Mouse (Mus musculus) liver, embryonic 14.5 days (tissue): ENCODE measurements around the gene Ralgapa2. TPM values are rescaled to one million over a fixed set of nuclear protein-coding genes. Genes with fewer than 3 reads are reported as not detected.

Experiments
- ATAC-seq: fragments of 200-750 bp; cut with Nextera tagmentation; 2 replicates; pipeline ENCODE4 v1.8.0; 2017; ENCODE audit warnings: moderate number of reproducible peaks, mild to moderate bottlenecking, moderate library complexity; ENCODE audit not compliant: insufficient read depth
- DNase-seq, 3 experiments: peaks; one replicate each; pipeline ENCODE4 v3.0.0-alpha.2; 2012 to 2013; ENCODE audit warnings: low read depth in 3 of 3, low spot score in 3 of 3
- H3K27ac ChIP-seq: fragments of 300-500 bp; sonication (generic); 2 replicates; pipeline ENCODE4 v1.5.1; 2014; ENCODE audit warnings: moderate library complexity, mild to moderate bottlenecking, control low read depth, inconsistent platforms
- H3K27me3 ChIP-seq: fragments of 300-500 bp; sonication (generic); 2 replicates; pipeline ENCODE4 v1.6.1; 2014; ENCODE audit warnings: mild to moderate bottlenecking, low read length, moderate library complexity; ENCODE audit not compliant: control insufficient read depth, insufficient read depth
- H3K36me3 ChIP-seq: fragments of 300-500 bp; sonication (generic); replicated peaks from 2 replicates; pipeline ENCODE4 v1.6.1; 2014; ENCODE audit warnings: low read depth; ENCODE audit not compliant: control insufficient read depth, insufficient read depth
- H3K4me1 ChIP-seq, 2 experiments: fragments of 200-500 bp in 1 of 2; fragments of 300-500 bp in 1 of 2; sonication (generic) in 1 of 2; replicated peaks; 2 replicates each; pipeline ENCODE4 v1.6.1; 2012 to 2014; ENCODE audit warnings: antibody characterized with exemption in 1 of 2, inconsistent platforms in 1 of 2, low read length in 1 of 2; ENCODE audit not compliant: control insufficient read depth in 2 of 2, insufficient read depth in 2 of 2
- H3K4me2 ChIP-seq: fragments of 300-500 bp; sonication (generic); 2 replicates; pipeline ENCODE4 v1.6.1; 2014; ENCODE audit warnings: low read depth, mild to moderate bottlenecking, control low read depth, moderate library complexity
- H3K4me3 ChIP-seq, 2 experiments: fragments of 200-500 bp in 1 of 2; fragments of 300-500 bp in 1 of 2; sonication (generic) in 1 of 2; 2 replicates each; pipeline ENCODE4 v1.5.1; 2012 to 2014; ENCODE audit warnings: low read depth in 2 of 2, low read length in 2 of 2, mild to moderate bottlenecking in 2 of 2, control low read depth in 1 of 2, inconsistent platforms in 1 of 2, moderate library complexity in 1 of 2; ENCODE audit not compliant: insufficient read depth in 1 of 2
- H3K9ac ChIP-seq: fragments of 300-500 bp; sonication (generic); replicated peaks from 2 replicates; pipeline ENCODE4 v1.6.1; 2014; ENCODE audit warnings: mild to moderate bottlenecking, control low read depth, moderate library complexity
- H3K9me3 ChIP-seq: fragments of 300-500 bp; sonication (generic); 2 replicates; pipeline ENCODE4 v1.6.1; 2016; ENCODE audit warnings: low read length, mixed read lengths; ENCODE audit not compliant: control insufficient read depth
- CTCF ChIP-seq: IDR thresholded peaks from 2 replicates; pipeline ENCODE4 v1.5.1; 2016; ENCODE audit warnings: antibody characterized with exemption, low read depth, control low read depth
- EP300 ChIP-seq: IDR thresholded peaks from 2 replicates; pipeline ENCODE4 v1.6.1; 2016; ENCODE audit warnings: antibody characterized with exemption, low read depth
- WGBS: fragments of 180-500 bp; shearing (Covaris S2); extraction: QIAGEN DNeasy Blood & Tissue Kit; methylation state at CpG from one replicate; pipeline ENCODE4 v1.1.7; 2014; ENCODE audit not compliant: insufficient replicate concordance; 5-methylcytosine and 5-hydroxymethylcytosine counted together
- polyA plus RNA-seq, 2 experiments: library from polyadenylated mRNA; depleted of rRNA in 1 of 2; stranded (reverse) in 1 of 2; unstranded in 1 of 2; fragments of >200 nt; fragmentation: Nextera tagmentation in 1 of 2; extraction: Ambion mirVana in 1 of 2; gene quantifications; 2 replicates each; pipeline versions ENCODE4 v1.2.1 to v1.2.3; 2012 to 2014

Ralgapa2 gene
- polyA plus RNA-seq, 2 experiments = 2.1 to 3.6 TPM

- ATAC-seq = no peak
Measured at GRCm38 (mm10) chr2:146361076-146361475, 151.1 kb downstream of the Ralgapa2 start.

GRCm38 (mm10) chr2:146359676-146360075 lies 152.5 kb downstream of the Ralgapa2 start:
- no peak overlapping the region for H3K9ac ChIP-seq
- H3K27ac ChIP-seq = no peak overlapping the region
- H3K36me3 ChIP-seq = no peaks in the 10 kb centered on the region
- H3K4me3 ChIP-seq = no peak overlapping the region
- no peak for ATAC-seq
- peaks cover 0 to 6% of the 10 kb centered on the region in 2 experiments; a peak in 2 of 4 replicates for H3K4me1 ChIP-seq
- no peaks in the 10 kb centered on the region for H3K27me3 ChIP-seq
- WGBS = 62% methylated on average over 2 of the region's 2 CpGs
- DNase-seq = no peak
- no peak for TF ChIP-seq EP300
- no peak for TF ChIP-seq CTCF
- H3K4me2 ChIP-seq = no peak overlapping the region
- H3K9me3 ChIP-seq = no peaks in the 10 kb centered on the region

More at GRCm38 (mm10) chr2:146361076-146361475, 151.1 kb downstream of the Ralgapa2 start:
- no peak overlapping the region for H3K9ac ChIP-seq
- H3K4me1 ChIP-seq = peaks cover 0 to 8% of the 10 kb centered on the region in 2 experiments; a peak in 2 of 4 replicates
- no peak for TF ChIP-seq EP300
- TF ChIP-seq CTCF = no peak
- no peaks in the 10 kb centered on the region for H3K27me3 ChIP-seq
- H3K4me2 ChIP-seq = no peak overlapping the region
- WGBS = 65% methylated on average over 3 of the region's 3 CpGs
- H3K27ac ChIP-seq = no peak overlapping the region
- DNase-seq = no peak
- H3K9me3 ChIP-seq = no peaks in the 10 kb centered on the region
- no peaks in the 10 kb centered on the region for H3K36me3 ChIP-seq
- H3K4me3 ChIP-seq = no peak overlapping the region

GRCm38 (mm10) chr2:146356524-146356923 lies 155.6 kb downstream of the Ralgapa2 start:
- WGBS = 57% methylated on average over 6 of the region's 6 CpGs
- Histone ChIP-seq H3K9ac (no peak overlapping the region), H3K36me3 (no peaks in the 10 kb centered on the region), H3K27me3 (no peaks in the 10 kb centered on the region), H3K4me3 (no peak overlapping the region), H3K4me1 (no peaks in the 10 kb centered on the region), H3K9me3 (no peaks in the 10 kb centered on the region), H3K27ac (no peak overlapping the region), H3K4me2 (no peak overlapping the region)
- no peak for DNase-seq
- no peak for ATAC-seq
- TF ChIP-seq CTCF (no peak), EP300 (no peak)

- no peak for TF ChIP-seq EP300
- TF ChIP-seq CTCF = no peak
- no peaks in the 10 kb centered on the region for H3K9me3 ChIP-seq
- no peak for DNase-seq
Measured at GRCm38 (mm10) chr2:146350230-146350629, 161.9 kb downstream of the Ralgapa2 start.

GRCm38 (mm10) chr2:146347942-146348341 lies 164.2 kb downstream of the Ralgapa2 start:
- WGBS = 72% methylated on average over 2 of the region's 2 CpGs
- ATAC-seq = no peak

More at GRCm38 (mm10) chr2:146350230-146350629, 161.9 kb downstream of the Ralgapa2 start:
- H3K27me3 ChIP-seq = no peaks in the 10 kb centered on the region
- H3K4me2 ChIP-seq = no peak overlapping the region
- H3K36me3 ChIP-seq = 0 out of 2 replicates have a peak, but pooled peaks cover 2% of the 10 kb centered on the region
- no peak overlapping the region for H3K4me3 ChIP-seq
- no peak for ATAC-seq
- 76% methylated on average over 5 of the region's 5 CpGs for WGBS
- H3K4me1 ChIP-seq = no peaks in the 10 kb centered on the region
- no peak overlapping the region for H3K27ac ChIP-seq
- H3K9ac ChIP-seq = no peak overlapping the region

More at GRCm38 (mm10) chr2:146347942-146348341, 164.2 kb downstream of the Ralgapa2 start:
- Histone ChIP-seq H3K36me3 (0 out of 2 replicates have a peak, but pooled peaks cover 2% of the 10 kb centered on the region), H3K4me3 (no peak overlapping the region), H3K27me3 (no peaks in the 10 kb centered on the region), H3K4me1 (no peaks in the 10 kb centered on the region), H3K4me2 (no peak overlapping the region), H3K9me3 (no peaks in the 10 kb centered on the region), H3K27ac (no peak overlapping the region), H3K9ac (no peak overlapping the region)
- TF ChIP-seq EP300 (no peak), CTCF (no peak)
- no peak for DNase-seq
